Comparison of ENCODE assay signal across 8 mouse cellular contexts in the genomic region with DNA sequence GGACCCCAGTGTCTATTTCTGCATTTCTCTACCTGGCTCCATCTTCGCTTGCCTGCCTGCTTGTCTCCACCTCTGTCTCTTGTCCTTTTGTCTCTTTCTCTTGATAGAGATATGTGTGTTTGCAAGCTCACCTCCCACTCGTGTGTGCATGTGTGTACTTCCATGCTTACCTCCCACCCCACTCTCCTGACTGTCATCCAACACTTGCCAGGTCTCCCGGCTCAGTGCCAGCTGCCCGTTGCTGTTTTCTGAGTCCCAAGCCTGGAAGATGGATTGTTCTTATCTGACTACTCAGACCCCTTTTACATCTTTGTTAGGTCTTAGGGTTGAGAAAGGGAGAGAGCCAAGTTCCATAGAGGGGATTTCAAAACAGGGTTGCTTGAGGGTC. TPM values are rescaled to one million over a fixed set of nuclear protein-coding genes. Genes with fewer than 3 reads are reported as not detected.
DNase-seq lines count a peak whose midpoint lies in the region; ATAC-seq lines count a peak whose summit lies in the region.

No protein-coding gene starts in this region.

- no peaks in the 10 kb centered on the region for H3K27me3 ChIP-seq in neural tube, embryonic 11.5 days (ENCODE audit: control insufficient read depth, insufficient read depth, low read length)
- H3K27me3 ChIP-seq in heart, embryonic 11.5 days (ENCODE audit: control insufficient read depth, insufficient read depth, low read length), result no peaks in the 10 kb centered on the region

- WGBS in neural tube, embryonic 11.5 days, result 29% methylated on average over 4 of the region's 4 CpGs
- WGBS in heart, embryonic 11.5 days (ENCODE audit: insufficient replicate concordance), result 5% methylated on average over 4 of the region's 4 CpGs

- no peak for DNase-seq in neural tube, embryonic 11.5 days (ENCODE audit: low spot score)
- no peak for DNase-seq in neural tube, embryonic 10.5 days (ENCODE audit: extremely low spot score, low spot score)
- DNase-seq in kidney, postnatal 10 days, result peak; percentile 37
- DNase-seq in lung, postnatal 36 days, result peak; percentile 18
- no peak for DNase-seq in urinary bladder, postnatal 4 days (ENCODE audit: low spot score in 2 of 2)

- peak overlapping the region; percentile 97 for H3K4me3 ChIP-seq in neural tube, embryonic 11.5 days (ENCODE audit: low read depth, low read length)
- H3K4me3 ChIP-seq in brown adipose tissue, adult 24 weeks (ENCODE audit: insufficient read depth, low read depth, low read length), result peak overlapping the region; percentile 77
- H3K4me3 ChIP-seq in heart, embryonic 11.5 days (ENCODE audit: low read depth, low read length), result peak overlapping the region; percentile 99

- peak overlapping the region; percentile 96 for H3K4me2 ChIP-seq in neural tube, embryonic 11.5 days (ENCODE audit: low read depth)
- peak overlapping the region; percentile 94 for H3K4me2 ChIP-seq in heart, embryonic 11.5 days

- peak overlapping the region; percentile 96 for H3K9ac ChIP-seq in neural tube, embryonic 11.5 days (ENCODE audit: low read length)
- peak overlapping the region; percentile 98 for H3K9ac ChIP-seq in heart, embryonic 11.5 days (ENCODE audit: low read depth, low read length)

- no peak for ATAC-seq in neural tube, embryonic 11.5 days (ENCODE audit: insufficient read depth, low FRiP score, low TSS enrichment)
- no peak for ATAC-seq in heart, embryonic 11.5 days (replicated peaks; ENCODE audit: insufficient number of reproducible peaks, low FRiP score, low TSS enrichment)
- no peak for ATAC-seq in inflammation-experienced regulatory T-cells, adult 6 months

- no peaks in the 10 kb centered on the region for H3K9me3 ChIP-seq in neural tube, embryonic 11.5 days (ENCODE audit: control insufficient read depth, low read length)
- no peaks in the 10 kb centered on the region for H3K9me3 ChIP-seq in heart, embryonic 11.5 days (replicated peaks; ENCODE audit: control insufficient read depth, low read length)

- H3K27ac ChIP-seq in neural tube, embryonic 11.5 days (ENCODE audit: low read depth, low read length), result no peak overlapping the region
- no peak overlapping the region for H3K27ac ChIP-seq in brown adipose tissue, adult 24 weeks (replicated peaks; ENCODE audit: low read depth, low read length)
- H3K27ac ChIP-seq in heart, embryonic 11.5 days (ENCODE audit: low read depth, low read length), result peak overlapping the region; percentile 95

- H3K4me1 ChIP-seq in neural tube, embryonic 11.5 days (ENCODE audit: control insufficient read depth, insufficient read depth, low read length), result peaks cover 13% of the 10 kb centered on the region
- H3K4me1 ChIP-seq in brown adipose tissue, adult 24 weeks (ENCODE audit: control insufficient read depth, insufficient read depth, insufficient read length, low read length), result peaks cover 9% of the 10 kb centered on the region; the same call in 1 of the 2 replicates
- peaks cover 29% of the 10 kb centered on the region for H3K4me1 ChIP-seq in heart, embryonic 11.5 days (ENCODE audit: control insufficient read depth, insufficient read depth, low read length)

- H3K36me3 ChIP-seq in neural tube, embryonic 11.5 days (ENCODE audit: control insufficient read depth, insufficient read depth, low read length), result no peaks in the 10 kb centered on the region
- H3K36me3 ChIP-seq in heart, embryonic 11.5 days (ENCODE audit: control insufficient read depth, insufficient read depth, low read length), result no peaks in the 10 kb centered on the region

RNA-seq across cellular contexts. Expression of a gene that starts 1.6 kb away (rescaled TPM):
- 15.6 and 16.2 TPM in 2 replicates for polyA plus RNA-seq in neural tube, embryonic 11.5 days (2014; fragmentation: Nextera tagmentation; extraction: Ambion mirVana)
- 13.9 and 26.0 TPM in 2 replicates for polyA plus RNA-seq in brown adipose tissue, adult 24 weeks (2012; ENCODE audit: insufficient read depth, insufficient read length, missing spikeins)
- polyA plus RNA-seq in heart, embryonic 11.5 days (2014; fragmentation: Nextera tagmentation; extraction: Ambion mirVana), result 32.4 and 39.8 TPM in 2 replicates
- polyA plus RNA-seq in inflammation-experienced regulatory T-cells, adult 6 months (2017; shearing (Covaris generic)), result 10 to 100 TPM in 1 of 3 experiments, 1 to 10 TPM in 2; 8.8 to 11.5 (median 8.9) TPM

RNA-seq across cellular contexts. Expression of a gene that starts 42.6 kb away (rescaled TPM):
- 118 and 119 TPM in 2 replicates for polyA plus RNA-seq in neural tube, embryonic 11.5 days (2014; fragmentation: Nextera tagmentation; extraction: Ambion mirVana)
- polyA plus RNA-seq in brown adipose tissue, adult 24 weeks (2012; ENCODE audit: insufficient read depth, insufficient read length, missing spikeins), result 4.4 and 4.5 TPM in 2 replicates
- 54.0 and 54.7 TPM in 2 replicates for polyA plus RNA-seq in heart, embryonic 11.5 days (2014; fragmentation: Nextera tagmentation; extraction: Ambion mirVana)
- polyA plus RNA-seq in inflammation-experienced regulatory T-cells, adult 6 months (2017; shearing (Covaris generic)), result 10 to 100 TPM; 39.4 to 97.7 (median 42.7) TPM

RNA-seq across cellular contexts. Expression of a gene that starts 46.2 kb away (rescaled TPM):
- 105 and 108 TPM in 2 replicates for polyA plus RNA-seq in neural tube, embryonic 11.5 days (2014; fragmentation: Nextera tagmentation; extraction: Ambion mirVana)
- polyA plus RNA-seq in brown adipose tissue, adult 24 weeks (2012; ENCODE audit: insufficient read depth, insufficient read length, missing spikeins), result 141 and 153 TPM in 2 replicates
- 72.7 and 77.2 TPM in 2 replicates for polyA plus RNA-seq in heart, embryonic 11.5 days (2014; fragmentation: Nextera tagmentation; extraction: Ambion mirVana)
- 10 to 100 TPM in 1 of 3 experiments, 1 to 10 TPM in 2; 5.7 to 10.0 (median 7.8) TPM for polyA plus RNA-seq in inflammation-experienced regulatory T-cells, adult 6 months (2017; shearing (Covaris generic))

Comparison
In these comparisons a context has a peak if more than half of its experiments do, and no peak if none do; other contexts are left out.
1. DNase-seq: peak in kidney, postnatal 10 days (single experiment) and lung, postnatal 36 days (single experiment); none in neural tube, embryonic 11.5 days (single experiment), neural tube, embryonic 10.5 days (single experiment) and urinary bladder, postnatal 4 days (0 of 2).
2. Peak in every context shown above with its lines, with median percentiles within 50 percentile points of each other: H3K4me3 ChIP-seq.